15 mouse cellular contexts compared by ENCODE assay signal in genomic region chr8:46599314-46599904, GRCm38 (mm10).
"Had no signal": no experiment of that assay in that cellular context is flagged by ENCODE, and none has a peak within 500 bp of the region (broad histone marks: within the 10 kb centered on the region; RNA-seq: fewer than 3 reads in every experiment).

No protein-coding gene starts in this region.

- H3K27me3 ChIP-seq: limb, embryonic 12.5 days; lung, embryonic 15.5 days; megakaryocyte, embryonic 14.5 days; midbrain, embryonic 12.5 days; neural tube, embryonic 13.5 days had no signal

- H3K4me3 ChIP-seq: limb, embryonic 12.5 days; lung, embryonic 15.5 days; midbrain, embryonic 12.5 days; neural tube, embryonic 13.5 days had no signal

- DNase-seq: kidney, adult 8-10 months; kidney, postnatal 25 days; layer of hippocampus, adult 9-11 months; layer of hippocampus, postnatal 36 days; lung, postnatal 14 days; right cerebral cortex, postnatal 25 days; thymus, postnatal 4 days had no signal

- ATAC-seq: midbrain, embryonic 16.5 days had no signal

- H3K9ac ChIP-seq: limb, embryonic 12.5 days; lung, embryonic 15.5 days; midbrain, embryonic 12.5 days; neural tube, embryonic 13.5 days had no signal

- H3K4me2 ChIP-seq: limb, embryonic 12.5 days; lung, embryonic 15.5 days; midbrain, embryonic 12.5 days; neural tube, embryonic 13.5 days had no signal

- H3K27ac ChIP-seq: limb, embryonic 12.5 days; lung, embryonic 15.5 days; macrophage; midbrain, embryonic 12.5 days; neural tube, embryonic 13.5 days; stomach, postnatal 0 days had no signal

- H3K4me1 ChIP-seq: midbrain, embryonic 12.5 days; neural tube, embryonic 13.5 days had no signal

- H3K36me3 ChIP-seq: midbrain, embryonic 12.5 days had no signal

- H3K9me3 ChIP-seq: limb, embryonic 12.5 days; lung, embryonic 15.5 days; megakaryocyte, embryonic 14.5 days; midbrain, embryonic 12.5 days; neural tube, embryonic 13.5 days had no signal
